10 mouse cellular contexts compared by ENCODE assay signal in the genomic region with DNA sequence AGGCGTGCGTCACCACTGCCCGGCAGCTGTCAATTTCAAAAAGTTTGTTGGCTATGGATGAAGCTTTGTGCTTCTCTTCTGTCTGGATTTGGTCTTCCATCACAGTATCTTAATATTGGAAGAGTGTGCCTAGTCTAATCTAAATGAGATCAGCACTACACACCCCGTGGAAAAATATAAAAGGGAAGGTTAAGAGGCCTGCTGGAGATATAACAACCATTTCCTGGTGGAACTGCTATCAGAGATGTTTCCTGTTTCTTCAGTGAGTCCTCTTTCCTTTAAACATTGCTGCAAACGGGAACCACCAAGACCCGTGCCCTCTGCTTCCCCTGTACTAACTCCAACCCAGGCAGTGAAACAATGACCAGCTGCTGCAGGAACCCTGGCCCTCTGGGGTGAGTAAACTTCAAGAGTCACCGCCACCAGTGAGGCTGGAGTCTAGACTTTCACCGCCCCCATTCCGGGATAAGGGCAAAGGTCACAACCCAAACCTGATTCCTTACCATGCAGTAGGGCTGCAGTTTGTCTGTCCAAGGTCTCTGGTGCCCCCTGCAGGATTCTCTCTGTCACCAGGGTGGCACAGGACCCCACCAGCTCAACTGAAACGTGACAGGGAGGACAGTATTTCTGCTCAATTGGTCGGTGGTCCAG. TPM values are rescaled to one million over a fixed set of nuclear protein-coding genes. Genes with fewer than 3 reads are reported as not detected.
DNase-seq lines count a peak whose midpoint lies in the region; ATAC-seq and TF ChIP-seq lines count a peak whose summit lies in the region.
"Had no signal": no experiment of that assay in that cellular context is flagged by ENCODE, and none has a peak within 500 bp of the region (broad histone marks: within the 10 kb centered on the region; RNA-seq: fewer than 3 reads in every experiment).

No protein-coding gene starts in this region.

- intact Hi-C loops in left cerebral cortex, postnatal 25 days (cut with DNase I): loop anchor here (5.0 to 10.0 kb wide), 2 partner anchors 48 to 121 kb away; partner anchors contain the start of genes Gabpb2 and Tnfaip8l2

- H3K4me2 ChIP-seq in midbrain, embryonic 11.5 days: no peak overlapping the region
- no peak overlapping the region for H3K4me2 ChIP-seq in midbrain, embryonic 15.5 days
- H3K4me2 ChIP-seq in hindbrain, postnatal 0 days (ENCODE audit: low read depth, low read length): no peak overlapping the region
- H3K4me2 ChIP-seq in stomach, embryonic 15.5 days: no peak overlapping the region
- H3K4me2 ChIP-seq: embryonic facial prominence, embryonic 13.5 days had no signal

- peak; percentile 69 for TF ChIP-seq CTCF in hindbrain, postnatal 0 days (IDR thresholded peaks at IDR 0.05; ENCODE audit: low read depth)

- no peak for ATAC-seq in midbrain, embryonic 11.5 days (ENCODE audit: low FRiP score)
- ATAC-seq in midbrain, embryonic 15.5 days (replicated peaks): no peak
- no peak; the same call in 1 of the 2 replicates for ATAC-seq in hindbrain, postnatal 0 days
- peak; percentile 86 for ATAC-seq in megakaryocyte-erythroid progenitor cell, adult 5-6 weeks (replicated peaks; ENCODE audit: low FRiP score, low TSS enrichment, poor library complexity, severe bottlenecking)
- ATAC-seq in stomach, embryonic 15.5 days (ENCODE audit: insufficient read depth, low FRiP score, low read depth): peak; percentile 76

- peak; percentile 90 for DNase-seq in midbrain, embryonic 11.5 days (ENCODE audit: low spot score, missing footprints)
- peak; percentile 79 for DNase-seq in adrenal gland, adult 2 months
- DNase-seq in frontal cortex, postnatal 10 days (ENCODE audit: low spot score in 2 of 2): peak; percentile 52 to 65
- peak; percentile 56 for DNase-seq in hindbrain, postnatal 0 days (ENCODE audit: low spot score)
- DNase-seq in left cerebral cortex, postnatal 25 days (ENCODE audit: low spot score in 2 of 2): peak; percentile 51 to 59

- H3K4me3 ChIP-seq in midbrain, embryonic 11.5 days (ENCODE audit: low read depth, low read length): no peak overlapping the region
- no peak overlapping the region for H3K4me3 ChIP-seq in midbrain, embryonic 15.5 days
- no peak overlapping the region for H3K4me3 ChIP-seq in hindbrain, postnatal 0 days (ENCODE audit: low read length)
- no peak overlapping the region for H3K4me3 ChIP-seq in stomach, embryonic 15.5 days (replicated peaks)
- H3K4me3 ChIP-seq: embryonic facial prominence, embryonic 13.5 days; myocyte had no signal

- no peaks in the 10 kb centered on the region for H3K27me3 ChIP-seq in midbrain, embryonic 11.5 days (ENCODE audit: control insufficient read depth, insufficient read depth, low read length)
- H3K27me3 ChIP-seq in midbrain, embryonic 15.5 days (replicated peaks): no peaks in the 10 kb centered on the region
- no peaks in the 10 kb centered on the region for H3K27me3 ChIP-seq in hindbrain, postnatal 0 days (ENCODE audit: insufficient read depth, low read length)
- no peaks in the 10 kb centered on the region for H3K27me3 ChIP-seq in stomach, embryonic 15.5 days (replicated peaks)
- H3K27me3 ChIP-seq: embryonic facial prominence, embryonic 13.5 days had no signal

- WGBS in midbrain, embryonic 11.5 days: 49% methylated on average over 11 of the region's 11 CpGs
- 53% methylated on average over 11 of the region's 11 CpGs for WGBS in midbrain, embryonic 15.5 days
- 50% methylated on average over 11 of the region's 11 CpGs for WGBS in hindbrain, postnatal 0 days
- 50% methylated on average over 11 of the region's 11 CpGs for WGBS in stomach, embryonic 15.5 days

- no peaks in the 10 kb centered on the region for H3K9me3 ChIP-seq in midbrain, embryonic 11.5 days (ENCODE audit: control insufficient read depth, low read length)
- H3K9me3 ChIP-seq in midbrain, embryonic 15.5 days: no peaks in the 10 kb centered on the region
- no peaks in the 10 kb centered on the region for H3K9me3 ChIP-seq in hindbrain, postnatal 0 days (ENCODE audit: low read length)
- H3K9me3 ChIP-seq in stomach, embryonic 15.5 days: no peaks in the 10 kb centered on the region
- H3K9me3 ChIP-seq: embryonic facial prominence, embryonic 13.5 days had no signal

- H3K4me1 ChIP-seq in midbrain, embryonic 11.5 days (ENCODE audit: control insufficient read depth, insufficient read depth, low read length): no peaks in the 10 kb centered on the region
- H3K4me1 ChIP-seq in midbrain, embryonic 15.5 days: no peaks in the 10 kb centered on the region
- H3K4me1 ChIP-seq in hindbrain, postnatal 0 days (ENCODE audit: insufficient read depth, low read length): no peaks in the 10 kb centered on the region
- H3K4me1 ChIP-seq in stomach, embryonic 15.5 days: no peaks in the 10 kb centered on the region
- H3K4me1 ChIP-seq: embryonic facial prominence, embryonic 13.5 days had no signal

- H3K27ac ChIP-seq in midbrain, embryonic 11.5 days (ENCODE audit: low read depth, low read length): no peak overlapping the region
- H3K27ac ChIP-seq in midbrain, embryonic 15.5 days: no peak overlapping the region
- no peak overlapping the region for H3K27ac ChIP-seq in hindbrain, postnatal 0 days
- H3K27ac ChIP-seq in stomach, embryonic 15.5 days: no peak overlapping the region
- H3K27ac ChIP-seq: embryonic facial prominence, embryonic 13.5 days had no signal

- H3K36me3 ChIP-seq in midbrain, embryonic 11.5 days (ENCODE audit: control insufficient read depth, insufficient read depth, low read length): peaks cover 14% of the 10 kb centered on the region; the same call in 1 of the 2 replicates
- peaks cover 60% of the 10 kb centered on the region for H3K36me3 ChIP-seq in midbrain, embryonic 15.5 days (replicated peaks)
- H3K36me3 ChIP-seq in hindbrain, postnatal 0 days (ENCODE audit: insufficient read depth, low read length): peaks cover 42% of the 10 kb centered on the region
- H3K36me3 ChIP-seq in stomach, embryonic 15.5 days: peaks cover 42% of the 10 kb centered on the region

- no peak overlapping the region for H3K9ac ChIP-seq in midbrain, embryonic 11.5 days (ENCODE audit: low read length)
- H3K9ac ChIP-seq in midbrain, embryonic 15.5 days: no peak overlapping the region
- no peak overlapping the region for H3K9ac ChIP-seq in hindbrain, postnatal 0 days (replicated peaks; ENCODE audit: low read length)
- H3K9ac ChIP-seq in stomach, embryonic 15.5 days: no peak overlapping the region
- H3K9ac ChIP-seq: embryonic facial prominence, embryonic 13.5 days had no signal

RNA-seq across cellular contexts. Expression of gene Bnipl, which starts 12.2 kb away (rescaled TPM):
- 0.20 TPM in 1 of 2 replicates, not detected in the other for polyA plus RNA-seq in midbrain, embryonic 11.5 days (2014; fragmentation: Nextera tagmentation; extraction: Ambion mirVana)
- polyA plus RNA-seq in midbrain, embryonic 15.5 days (2015; fragmentation: Nextera tagmentation; extraction: Ambion mirVana): 0.22 and 0.33 TPM in 2 replicates
- not detected for total RNA-seq in adrenal gland, adult 2 months (2021)
- polyA plus RNA-seq in adrenal gland, adult 2 months (2012; rRNA removed): not detected in 2 replicates
- not detected in 2 replicates for total RNA-seq in hindbrain, postnatal 0 days (2014; rRNA removed)
- 0.24 TPM in 1 of 2 replicates, not detected in the other for polyA plus RNA-seq in hindbrain, postnatal 0 days (2015; fragmentation: Nextera tagmentation; extraction: Ambion mirVana)
- under 1 TPM; 0.62 to 0.66 TPM for total RNA-seq in left cerebral cortex, postnatal 25 days (2021)
- not detected in 2 replicates for total RNA-seq in megakaryocyte-erythroid progenitor cell, adult 5-6 weeks (2014; fragmentation: Nextera tagmentation)
- total RNA-seq in megakaryocyte-erythroid progenitor cell, adult 5-6 weeks (2017): not detected in 2 replicates
- polyA plus RNA-seq in stomach, embryonic 15.5 days (2015; fragmentation: Nextera tagmentation; extraction: Ambion mirVana): 3.5 and 5.8 TPM in 2 replicates

RNA-seq across cellular contexts. Expression of gene Mindy1, which starts 17.9 kb away (rescaled TPM):
- 38.8 and 43.3 TPM in 2 replicates for polyA plus RNA-seq in midbrain, embryonic 11.5 days (2014; fragmentation: Nextera tagmentation; extraction: Ambion mirVana)
- polyA plus RNA-seq in midbrain, embryonic 15.5 days (2015; fragmentation: Nextera tagmentation; extraction: Ambion mirVana): 43.0 and 43.7 TPM in 2 replicates
- total RNA-seq in adrenal gland, adult 2 months (2021): 100 to 1,000 TPM; 131 to 139 TPM
- polyA plus RNA-seq in adrenal gland, adult 2 months (2012; rRNA removed): 209 and 296 TPM in 2 replicates
- 31.1 and 31.8 TPM in 2 replicates for total RNA-seq in hindbrain, postnatal 0 days (2014; rRNA removed)
- polyA plus RNA-seq in hindbrain, postnatal 0 days (2015; fragmentation: Nextera tagmentation; extraction: Ambion mirVana): 32.6 and 33.8 TPM in 2 replicates
- total RNA-seq in left cerebral cortex, postnatal 25 days (2021): 10 to 100 TPM; 18.7 to 20.5 TPM
- 36.8 and 46.9 TPM in 2 replicates for total RNA-seq in megakaryocyte-erythroid progenitor cell, adult 5-6 weeks (2014; fragmentation: Nextera tagmentation)
- 37.5 and 45.3 TPM in 2 replicates for total RNA-seq in megakaryocyte-erythroid progenitor cell, adult 5-6 weeks (2017)
- polyA plus RNA-seq in stomach, embryonic 15.5 days (2015; fragmentation: Nextera tagmentation; extraction: Ambion mirVana): 45.8 and 51.2 TPM in 2 replicates

RNA-seq across cellular contexts. Expression of gene Prune1, which starts 18.7 kb away (rescaled TPM):
- polyA plus RNA-seq in midbrain, embryonic 11.5 days (2014; fragmentation: Nextera tagmentation; extraction: Ambion mirVana): 28.0 and 29.7 TPM in 2 replicates
- polyA plus RNA-seq in midbrain, embryonic 15.5 days (2015; fragmentation: Nextera tagmentation; extraction: Ambion mirVana): 67.9 and 76.9 TPM in 2 replicates
- total RNA-seq in adrenal gland, adult 2 months (2021): 10 to 100 TPM; 26.3 to 31.1 TPM
- 14.1 and 15.4 TPM in 2 replicates for polyA plus RNA-seq in adrenal gland, adult 2 months (2012; rRNA removed)
- total RNA-seq in hindbrain, postnatal 0 days (2014; rRNA removed): 72.7 and 77.4 TPM in 2 replicates
- polyA plus RNA-seq in hindbrain, postnatal 0 days (2015; fragmentation: Nextera tagmentation; extraction: Ambion mirVana): 56.6 and 60.4 TPM in 2 replicates
- 10 to 100 TPM; 22.6 to 24.8 TPM for total RNA-seq in left cerebral cortex, postnatal 25 days (2021)
- 20.2 and 24.8 TPM in 2 replicates for total RNA-seq in megakaryocyte-erythroid progenitor cell, adult 5-6 weeks (2014; fragmentation: Nextera tagmentation)
- total RNA-seq in megakaryocyte-erythroid progenitor cell, adult 5-6 weeks (2017): 10.1 and 14.6 TPM in 2 replicates
- 16.6 and 17.3 TPM in 2 replicates for polyA plus RNA-seq in stomach, embryonic 15.5 days (2015; fragmentation: Nextera tagmentation; extraction: Ambion mirVana)

RNA-seq across cellular contexts. Expression of gene Gm128, which starts 21.8 kb away (rescaled TPM):
- polyA plus RNA-seq in midbrain, embryonic 11.5 days (2014; fragmentation: Nextera tagmentation; extraction: Ambion mirVana): 0.18 and 0.48 TPM in 2 replicates
- 0.11 and 0.19 TPM in 2 replicates for polyA plus RNA-seq in midbrain, embryonic 15.5 days (2015; fragmentation: Nextera tagmentation; extraction: Ambion mirVana)
- under 1 TPM in 1 of 2 experiments, not detected in 1; 0.21 TPM for total RNA-seq in adrenal gland, adult 2 months (2021)
- 0.20 and 0.22 TPM in 2 replicates for polyA plus RNA-seq in adrenal gland, adult 2 months (2012; rRNA removed)
- total RNA-seq in hindbrain, postnatal 0 days (2014; rRNA removed): 0.14 and 1.4 TPM in 2 replicates
- polyA plus RNA-seq in hindbrain, postnatal 0 days (2015; fragmentation: Nextera tagmentation; extraction: Ambion mirVana): 0.49 and 0.61 TPM in 2 replicates
- total RNA-seq in left cerebral cortex, postnatal 25 days (2021): under 1 TPM in 1 of 2 experiments, not detected in 1; 0.18 TPM
- total RNA-seq in megakaryocyte-erythroid progenitor cell, adult 5-6 weeks (2014; fragmentation: Nextera tagmentation): 0.92 and 2.5 TPM in 2 replicates
- 0.27 TPM in 1 of 2 replicates, not detected in the other for total RNA-seq in megakaryocyte-erythroid progenitor cell, adult 5-6 weeks (2017)
- polyA plus RNA-seq in stomach, embryonic 15.5 days (2015; fragmentation: Nextera tagmentation; extraction: Ambion mirVana): 0.35 TPM in 2 replicates

RNA-seq across cellular contexts. Expression of gene Mllt11, which starts 31.2 kb away (rescaled TPM):
- 124 and 144 TPM in 2 replicates for polyA plus RNA-seq in midbrain, embryonic 11.5 days (2014; fragmentation: Nextera tagmentation; extraction: Ambion mirVana)
- polyA plus RNA-seq in midbrain, embryonic 15.5 days (2015; fragmentation: Nextera tagmentation; extraction: Ambion mirVana): 358 and 361 TPM in 2 replicates
- 1 to 10 TPM; 8.0 to 8.7 TPM for total RNA-seq in adrenal gland, adult 2 months (2021)
- polyA plus RNA-seq in adrenal gland, adult 2 months (2012; rRNA removed): 7.2 and 9.2 TPM in 2 replicates
- 347 and 357 TPM in 2 replicates for total RNA-seq in hindbrain, postnatal 0 days (2014; rRNA removed)
- polyA plus RNA-seq in hindbrain, postnatal 0 days (2015; fragmentation: Nextera tagmentation; extraction: Ambion mirVana): 446 and 473 TPM in 2 replicates
- 100 to 1,000 TPM; 329 to 339 TPM for total RNA-seq in left cerebral cortex, postnatal 25 days (2021)
- 6.0 and 6.9 TPM in 2 replicates for total RNA-seq in megakaryocyte-erythroid progenitor cell, adult 5-6 weeks (2014; fragmentation: Nextera tagmentation)
- 1.9 and 3.6 TPM in 2 replicates for total RNA-seq in megakaryocyte-erythroid progenitor cell, adult 5-6 weeks (2017)
- polyA plus RNA-seq in stomach, embryonic 15.5 days (2015; fragmentation: Nextera tagmentation; extraction: Ambion mirVana): 18.5 and 18.6 TPM in 2 replicates

Comparison
In these comparisons a context has a peak if more than half of its experiments do, and no peak if none do; other contexts are left out.
1. ATAC-seq: peak in megakaryocyte-erythroid progenitor cell, adult 5-6 weeks (single experiment) and stomach, embryonic 15.5 days (single experiment); none in midbrain, embryonic 11.5 days (single experiment), midbrain, embryonic 15.5 days (single experiment) and hindbrain, postnatal 0 days (single experiment).
2. Peak in every context shown above with its lines, with median percentiles within 50 percentile points of each other: DNase-seq.